Mouse (Mus musculus): ENCODE data around the gene Ydjc.
"Not testable (repeated sequence)": the region's sequence is repeated elsewhere in the genome, so short reads cannot be mapped to it uniquely, and the experiment has no call there.

Ydjc gene

GRCm38 (mm10) chr16:17151874-17152273, 7.5 kb downstream of the Ydjc start:
- DNase-seq (ENCODE audit: low read depth) = no peak

GRCm38 (mm10) chr16:17154346-17154745, 9.9 kb downstream of the Ydjc start:
- DNase-seq (ENCODE audit: low read depth) = no peak

GRCm38 (mm10) chr16:17165478-17165877, 21.1 kb downstream of the Ydjc start:
- DNase-seq (ENCODE audit: low read depth) = not testable (repeated sequence)

- DNase-seq (ENCODE audit: low read depth) = no peak
These were observed 22.8 kb downstream of the Ydjc start for GRCm38 (mm10) chr16:17167179-17167578.

GRCm38 (mm10) chr16:17168049-17168448, 23.6 kb downstream of the Ydjc start:
- no peak for DNase-seq (ENCODE audit: low read depth)

GRCm38 (mm10) chr16:17175765-17176164, 31.3 kb downstream of the Ydjc start:
- no peak for DNase-seq (ENCODE audit: low read depth)

GRCm38 (mm10) chr16:17177623-17178170, 33.3 kb downstream of the Ydjc start:
- DNase-seq (ENCODE audit: low read depth) = peak; percentile 32

GRCm38 (mm10) chr16:17179706-17180105, 35.3 kb downstream of the Ydjc start:
- peak; percentile 52 for DNase-seq (ENCODE audit: low read depth)

- DNase-seq (ENCODE audit: low read depth) = no peak
These were observed 37.0 kb downstream of the Ydjc start for GRCm38 (mm10) chr16:17181382-17181781.

GRCm38 (mm10) chr16:17182136-17182535, 37.7 kb downstream of the Ydjc start:
- no peak for DNase-seq (ENCODE audit: low read depth)

GRCm38 (mm10) chr16:17183003-17183402, 38.6 kb downstream of the Ydjc start:
- no peak for DNase-seq (ENCODE audit: low read depth)

GRCm38 (mm10) chr16:17185475-17185874, 41.1 kb downstream of the Ydjc start:
- DNase-seq (ENCODE audit: low read depth) = no peak

- no peak for DNase-seq (ENCODE audit: low read depth)
These were observed 49.4 kb downstream of the Ydjc start for GRCm38 (mm10) chr16:17193823-17194222.

GRCm38 (mm10) chr16:17200121-17200952, 55.9 kb downstream of the Ydjc start:
- DNase-seq (ENCODE audit: low read depth) = peak; percentile 70

GRCm38 (mm10) chr16:17200953-17201707, 56.7 kb downstream of the Ydjc start:
- peak; percentile 89 for DNase-seq (ENCODE audit: low read depth)

GRCm38 (mm10) chr16:17201977-17202376, 57.6 kb downstream of the Ydjc start:
- DNase-seq (ENCODE audit: low read depth) = peak; percentile 45

GRCm38 (mm10) chr16:17202549-17202948, 58.1 kb downstream of the Ydjc start, which contains the start of gene Ube2l3:
Gene Ube2l3, minus strand, starts transcription at chr16:17202649.
- no peak for DNase-seq (ENCODE audit: low read depth)

- DNase-seq (ENCODE audit: low read depth) = peak; percentile 85
These were observed 60.6 kb downstream of the Ydjc start for GRCm38 (mm10) chr16:17204990-17205389.

GRCm38 (mm10) chr16:17208389-17209361, 64.3 kb downstream of the Ydjc start, which contains the start of gene Rimbp3:
Gene Rimbp3, plus strand, starts transcription at chr16:17208603.
- DNase-seq (ENCODE audit: low read depth) = peak; percentile 90

- no peak for DNase-seq (ENCODE audit: low read depth)
These were observed 65.1 kb downstream of the Ydjc start for GRCm38 (mm10) chr16:17209404-17209960.
